In genomic region chr6:87937178-87937788, GRCm38 (mm10) we compare ENCODE assay signal across 9 mouse cellular contexts. TPM values are rescaled to one million over a fixed set of nuclear protein-coding genes. Genes with fewer than 3 reads are reported as not detected.
A peak's percentile ranks its signal among the peaks of the same experiment; 100 is the strongest.
DNase-seq lines count a peak whose midpoint lies in the region; ATAC-seq and TF ChIP-seq lines count a peak whose summit lies in the region.
"Had no signal": no experiment of that assay in that cellular context is flagged by ENCODE, and none has a peak within 500 bp of the region (broad histone marks: within the 10 kb centered on the region; RNA-seq: fewer than 3 reads in every experiment).

No protein-coding gene starts in this region.

- no peaks in the 10 kb centered on the region for H3K9me3 ChIP-seq in ES-Bruce4 (replicated peaks; ENCODE audit: control insufficient read depth, insufficient read depth, low read length, poor library complexity, severe bottlenecking)
- H3K9me3 ChIP-seq in heart, embryonic 16.5 days (replicated peaks; ENCODE audit: control insufficient read depth, low read length), result no peaks in the 10 kb centered on the region
- no peaks in the 10 kb centered on the region for H3K9me3 ChIP-seq in midbrain, postnatal 0 days (ENCODE audit: low read length)

- TF ChIP-seq CTCF in ES-Bruce4 (IDR thresholded peaks at IDR 0.05; ENCODE audit: low read depth, low read length), result no peak
- TF ChIP-seq CTCF in midbrain, postnatal 0 days (IDR thresholded peaks at IDR 0.05), result no peak

- TF ChIP-seq EP300 in ES-Bruce4 (IDR thresholded peaks at IDR 0.05; ENCODE audit: insufficient read depth, low read depth, low read length), result no peak

- peak; percentile 97 for ATAC-seq in heart, embryonic 16.5 days (replicated peaks; ENCODE audit: extremely low read depth, insufficient read depth, low FRiP score)
- ATAC-seq in midbrain, postnatal 0 days (ENCODE audit: low FRiP score), result no peak

- no peak overlapping the region for H3K4me3 ChIP-seq in ES-Bruce4 (ENCODE audit: low read depth, low read length)
- no peak overlapping the region for H3K4me3 ChIP-seq in heart, embryonic 16.5 days (ENCODE audit: low read length)
- H3K4me3 ChIP-seq in midbrain, postnatal 0 days (ENCODE audit: low read depth, low read length), result no peak overlapping the region

- H3K4me1 ChIP-seq in ES-Bruce4 (ENCODE audit: control insufficient read depth, insufficient read depth, low read length), result no peaks in the 10 kb centered on the region
- H3K4me1 ChIP-seq in heart, embryonic 16.5 days (ENCODE audit: control insufficient read depth, insufficient read depth, low read length), result no peaks in the 10 kb centered on the region
- H3K4me1 ChIP-seq in midbrain, postnatal 0 days (ENCODE audit: insufficient read depth, low read length), result no peaks in the 10 kb centered on the region

- no peaks in the 10 kb centered on the region for H3K27me3 ChIP-seq in ES-Bruce4 (ENCODE audit: control insufficient read depth, insufficient read depth, low read length, poor library complexity, severe bottlenecking)
- H3K27me3 ChIP-seq in heart, embryonic 16.5 days (ENCODE audit: control insufficient read depth, insufficient read depth, low read length), result no peaks in the 10 kb centered on the region
- H3K27me3 ChIP-seq in midbrain, postnatal 0 days (ENCODE audit: insufficient read depth, low read length), result no peaks in the 10 kb centered on the region

- H3K9ac ChIP-seq in ES-Bruce4 (ENCODE audit: low read depth, poor library complexity, severe bottlenecking), result no peak overlapping the region
- H3K9ac ChIP-seq in heart, embryonic 16.5 days (ENCODE audit: low read length), result no peak overlapping the region
- H3K9ac ChIP-seq in midbrain, postnatal 0 days (replicated peaks; ENCODE audit: low read length, poor library complexity, severe bottlenecking), result no peak overlapping the region
- H3K9ac ChIP-seq: liver, embryonic 14.5 days had no signal

- peak; percentile 20 for DNase-seq in adrenal gland, postnatal 25 days
- DNase-seq in kidney, postnatal 36 days, result peak; percentile 19 to 63
- DNase-seq in midbrain, postnatal 0 days (ENCODE audit: low spot score), result peak; percentile 66
- no peak for DNase-seq in layer of hippocampus, postnatal 14 days (ENCODE audit: low spot score in 2 of 2)
- DNase-seq in T-cell, adult 2 months (ENCODE audit: low spot score), result no peak
- no peak for DNase-seq in urinary bladder, postnatal 25 days (ENCODE audit: low spot score)

- H3K27ac ChIP-seq in ES-Bruce4 (ENCODE audit: insufficient read depth, low read length), result no peak overlapping the region
- peak overlapping the region; percentile 55; the same call in 1 of the 2 replicates for H3K27ac ChIP-seq in heart, embryonic 16.5 days (ENCODE audit: low read length)
- no peak overlapping the region for H3K27ac ChIP-seq in midbrain, postnatal 0 days (ENCODE audit: low read depth, low read length)
- H3K27ac ChIP-seq: liver, embryonic 14.5 days had no signal

- TF ChIP-seq POLR2A in ES-Bruce4 (IDR thresholded peaks at IDR 0.05; ENCODE audit: insufficient read depth, low read length), result peak; percentile 18

- H3K4me2 ChIP-seq in heart, embryonic 16.5 days (ENCODE audit: low read depth, low read length), result peak overlapping the region; percentile 35; the same call in 1 of the 2 replicates
- H3K4me2 ChIP-seq in midbrain, postnatal 0 days (ENCODE audit: low read depth, low read length, poor library complexity, severe bottlenecking), result no peak overlapping the region

- WGBS in heart, embryonic 16.5 days, result 32% methylated on average over 19 of the region's 19 CpGs
- WGBS in midbrain, postnatal 0 days, result 35% methylated on average over 19 of the region's 19 CpGs

- H3K36me3 ChIP-seq in ES-Bruce4 (ENCODE audit: control insufficient read depth, insufficient read depth, low read length, poor library complexity, severe bottlenecking), result peaks cover 40% of the 10 kb centered on the region
- H3K36me3 ChIP-seq in heart, embryonic 16.5 days (ENCODE audit: control insufficient read depth, insufficient read depth), result peaks cover 26% of the 10 kb centered on the region
- peaks cover 42% of the 10 kb centered on the region for H3K36me3 ChIP-seq in midbrain, postnatal 0 days (ENCODE audit: insufficient read depth, low read length)

RNA-seq across cellular contexts. Expression of gene Hmces, which starts 23.5 kb away (rescaled TPM):
- 63.8 and 65.7 TPM in 2 replicates for polyA plus RNA-seq in ES-Bruce4 (2011; ENCODE audit: insufficient read depth, insufficient read length, low read depth, missing spikeins)
- total RNA-seq in adrenal gland, postnatal 25 days (2021), result 29.7 and 29.9 TPM in 2 replicates
- 27.0 and 27.3 TPM in 2 replicates for polyA plus RNA-seq in heart, embryonic 16.5 days (2015; fragmentation: Nextera tagmentation; extraction: Ambion mirVana)
- 30.7 and 33.0 TPM in 2 replicates for total RNA-seq in midbrain, postnatal 0 days (2014; rRNA removed)
- 34.6 and 35.5 TPM in 2 replicates for polyA plus RNA-seq in midbrain, postnatal 0 days (2015; fragmentation: Nextera tagmentation; extraction: Ambion mirVana)
- total RNA-seq in layer of hippocampus, postnatal 14 days (2021), result 10 to 100 TPM; 24.4 to 26.3 TPM

RNA-seq across cellular contexts. Expression of gene H1fx, which starts 44.2 kb away (rescaled TPM):
- polyA plus RNA-seq in ES-Bruce4 (2011; ENCODE audit: insufficient read depth, insufficient read length, low read depth, missing spikeins), result 39.0 and 47.3 TPM in 2 replicates
- total RNA-seq in adrenal gland, postnatal 25 days (2021), result 15.1 and 19.1 TPM in 2 replicates
- 4.2 and 5.2 TPM in 2 replicates for polyA plus RNA-seq in heart, embryonic 16.5 days (2015; fragmentation: Nextera tagmentation; extraction: Ambion mirVana)
- total RNA-seq in midbrain, postnatal 0 days (2014; rRNA removed), result 22.7 and 31.8 TPM in 2 replicates
- polyA plus RNA-seq in midbrain, postnatal 0 days (2015; fragmentation: Nextera tagmentation; extraction: Ambion mirVana), result 42.8 and 52.8 TPM in 2 replicates
- total RNA-seq in layer of hippocampus, postnatal 14 days (2021), result 10 to 100 TPM; 70.0 to 76.0 TPM

RNA-seq across cellular contexts. Expression of gene Copg1, which starts 49.7 kb away (rescaled TPM):
- polyA plus RNA-seq in ES-Bruce4 (2011; ENCODE audit: insufficient read depth, insufficient read length, low read depth, missing spikeins), result 73.3 and 74.5 TPM in 2 replicates
- 103 and 108 TPM in 2 replicates for total RNA-seq in adrenal gland, postnatal 25 days (2021)
- polyA plus RNA-seq in heart, embryonic 16.5 days (2015; fragmentation: Nextera tagmentation; extraction: Ambion mirVana), result 116 and 117 TPM in 2 replicates
- total RNA-seq in midbrain, postnatal 0 days (2014; rRNA removed), result 202 and 226 TPM in 2 replicates
- polyA plus RNA-seq in midbrain, postnatal 0 days (2015; fragmentation: Nextera tagmentation; extraction: Ambion mirVana), result 191 and 216 TPM in 2 replicates
- total RNA-seq in layer of hippocampus, postnatal 14 days (2021), result 100 to 1,000 TPM; 201 to 215 TPM

Comparison
In these comparisons a context has a peak if more than half of its experiments do, and no peak if none do; other contexts are left out.
1. DNase-seq: peak in adrenal gland, postnatal 25 days (single experiment), kidney, postnatal 36 days (2 of 2) and midbrain, postnatal 0 days (single experiment); none in layer of hippocampus, postnatal 14 days (0 of 2), T-cell, adult 2 months (single experiment) and urinary bladder, postnatal 25 days (single experiment).